ENCODE assay signal across 8 mouse cellular contexts in the genomic region with DNA sequence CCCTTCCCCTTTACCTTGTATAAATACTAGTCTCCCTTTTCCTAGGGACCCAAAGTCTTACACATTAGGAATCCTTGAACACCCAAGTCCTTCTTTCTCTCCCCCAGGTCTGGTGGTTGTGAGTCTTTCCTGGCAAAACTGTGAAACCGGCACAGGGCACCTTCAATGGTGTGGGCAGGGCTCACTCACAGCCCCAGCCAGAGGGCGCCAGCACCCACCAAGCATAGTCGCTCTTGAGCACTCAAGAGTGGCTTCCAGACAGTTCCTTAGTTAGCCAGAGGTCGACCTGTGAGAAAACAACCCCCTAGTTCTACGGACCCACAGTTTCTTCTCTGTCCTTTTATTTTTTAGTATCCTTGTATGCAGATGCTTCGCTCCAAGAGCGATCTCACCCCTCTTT. TPM values are rescaled to one million over a fixed set of nuclear protein-coding genes. Genes with fewer than 3 reads are reported as not detected.
DNase-seq lines count a peak whose midpoint lies in the region; ATAC-seq lines count a peak whose summit lies in the region.

Gene Rcan2 (plus strand): TSS at position 275 of the 400 bp plus-strand sequence.

- H3K9ac ChIP-seq in embryonic facial prominence, embryonic 15.5 days = peak within 1 kb of the TSS; percentile 18; the same call in 1 of the 2 replicates
- peak within 1 kb of the TSS; percentile 73 for H3K9ac ChIP-seq in heart, embryonic 11.5 days (ENCODE audit: low read depth, low read length)
- H3K9ac ChIP-seq in kidney, embryonic 14.5 days (ENCODE audit: low read depth, low read length) = peak within 1 kb of the TSS; percentile 68
- peak within 1 kb of the TSS; percentile 33; the same call in 1 of the 2 replicates for H3K9ac ChIP-seq in limb, embryonic 15.5 days
- peak within 1 kb of the TSS; percentile 79 for H3K9ac ChIP-seq in midbrain, embryonic 15.5 days
- H3K9ac ChIP-seq in stomach, embryonic 15.5 days = peak within 1 kb of the TSS; percentile 44

- peaks cover 10% of the 10 kb centered on the region for H3K4me1 ChIP-seq in embryonic facial prominence, embryonic 15.5 days
- H3K4me1 ChIP-seq in heart, embryonic 11.5 days (ENCODE audit: control insufficient read depth, insufficient read depth, low read length) = 0 out of 2 replicates have a peak, but pooled peaks cover 5% of the 10 kb centered on the region
- H3K4me1 ChIP-seq in kidney, embryonic 14.5 days (ENCODE audit: control insufficient read depth, insufficient read depth, low read length) = 0 out of 2 replicates have a peak, but pooled peaks cover 5% of the 10 kb centered on the region
- H3K4me1 ChIP-seq in limb, embryonic 15.5 days = peaks cover 11% of the 10 kb centered on the region
- H3K4me1 ChIP-seq in midbrain, embryonic 15.5 days = peaks cover 12% of the 10 kb centered on the region; the same call in 1 of the 2 replicates
- peaks cover 6% of the 10 kb centered on the region for H3K4me1 ChIP-seq in stomach, embryonic 15.5 days

- no peak within 1 kb of the TSS for H3K27ac ChIP-seq in embryonic facial prominence, embryonic 15.5 days (replicated peaks)
- H3K27ac ChIP-seq in heart, embryonic 11.5 days (ENCODE audit: low read depth, low read length) = peak within 1 kb of the TSS; percentile 55
- H3K27ac ChIP-seq in kidney, embryonic 14.5 days (ENCODE audit: low read depth, low read length) = no peak within 1 kb of the TSS
- H3K27ac ChIP-seq in limb, embryonic 15.5 days = no peak within 1 kb of the TSS
- peak within 1 kb of the TSS; percentile 78 for H3K27ac ChIP-seq in midbrain, embryonic 15.5 days
- H3K27ac ChIP-seq in stomach, embryonic 15.5 days = peak within 1 kb of the TSS; percentile 40; the same call in 1 of the 2 replicates

- no peaks in the 10 kb centered on the region for H3K9me3 ChIP-seq in embryonic facial prominence, embryonic 15.5 days (replicated peaks)
- H3K9me3 ChIP-seq in heart, embryonic 11.5 days (replicated peaks; ENCODE audit: control insufficient read depth, low read length) = no peaks in the 10 kb centered on the region
- no peaks in the 10 kb centered on the region for H3K9me3 ChIP-seq in kidney, embryonic 14.5 days (ENCODE audit: control insufficient read depth, low read length)
- H3K9me3 ChIP-seq in limb, embryonic 15.5 days = no peaks in the 10 kb centered on the region
- no peaks in the 10 kb centered on the region for H3K9me3 ChIP-seq in midbrain, embryonic 15.5 days
- H3K9me3 ChIP-seq in stomach, embryonic 15.5 days = no peaks in the 10 kb centered on the region

- DNase-seq in spleen, adult 18-20 months = peak; percentile 7 to 39
- no peak for DNase-seq in spleen, adult 12 weeks (ENCODE audit: low spot score)

- 3% methylated on average over 7 of the region's 7 CpGs for WGBS in embryonic facial prominence, embryonic 15.5 days
- 5% methylated on average over 7 of the region's 7 CpGs for WGBS in heart, embryonic 11.5 days (ENCODE audit: insufficient replicate concordance)
- WGBS in kidney, embryonic 14.5 days = 2% methylated on average over 7 of the region's 7 CpGs
- WGBS in limb, embryonic 15.5 days = 1% methylated on average over 7 of the region's 7 CpGs
- WGBS in midbrain, embryonic 15.5 days = 2% methylated on average over 7 of the region's 7 CpGs
- WGBS in stomach, embryonic 15.5 days = 3% methylated on average over 7 of the region's 7 CpGs

- H3K27me3 ChIP-seq in embryonic facial prominence, embryonic 15.5 days = peaks cover 21% of the 10 kb centered on the region
- peaks cover 2% of the 10 kb centered on the region; the same call in 1 of the 2 replicates for H3K27me3 ChIP-seq in heart, embryonic 11.5 days (ENCODE audit: control insufficient read depth, insufficient read depth, low read length)
- peaks cover 8% of the 10 kb centered on the region for H3K27me3 ChIP-seq in kidney, embryonic 14.5 days (ENCODE audit: control insufficient read depth, insufficient read depth, low read length)
- H3K27me3 ChIP-seq in limb, embryonic 15.5 days = peaks cover 39% of the 10 kb centered on the region
- H3K27me3 ChIP-seq in midbrain, embryonic 15.5 days (replicated peaks) = no peaks in the 10 kb centered on the region
- peaks cover 5% of the 10 kb centered on the region for H3K27me3 ChIP-seq in stomach, embryonic 15.5 days (replicated peaks)

- peak within 1 kb of the TSS; percentile 96 for H3K4me2 ChIP-seq in embryonic facial prominence, embryonic 15.5 days (replicated peaks)
- H3K4me2 ChIP-seq in heart, embryonic 11.5 days = peak within 1 kb of the TSS; percentile 87
- peak within 1 kb of the TSS; percentile 97 for H3K4me2 ChIP-seq in kidney, embryonic 14.5 days (replicated peaks; ENCODE audit: low read depth, low read length)
- H3K4me2 ChIP-seq in limb, embryonic 15.5 days = peak within 1 kb of the TSS; percentile 98
- H3K4me2 ChIP-seq in midbrain, embryonic 15.5 days = peak within 1 kb of the TSS; percentile 80
- H3K4me2 ChIP-seq in stomach, embryonic 15.5 days = peak within 1 kb of the TSS; percentile 97

- H3K36me3 ChIP-seq in embryonic facial prominence, embryonic 15.5 days = no peaks in the 10 kb centered on the region
- no peaks in the 10 kb centered on the region for H3K36me3 ChIP-seq in heart, embryonic 11.5 days (ENCODE audit: control insufficient read depth, insufficient read depth, low read length)
- no peaks in the 10 kb centered on the region for H3K36me3 ChIP-seq in kidney, embryonic 14.5 days (ENCODE audit: control insufficient read depth, insufficient read depth, low read length)
- H3K36me3 ChIP-seq in limb, embryonic 15.5 days = no peaks in the 10 kb centered on the region
- H3K36me3 ChIP-seq in midbrain, embryonic 15.5 days (replicated peaks) = no peaks in the 10 kb centered on the region
- H3K36me3 ChIP-seq in stomach, embryonic 15.5 days = no peaks in the 10 kb centered on the region

- no peak for ATAC-seq in embryonic facial prominence, embryonic 15.5 days (ENCODE audit: insufficient number of reproducible peaks, low FRiP score, low TSS enrichment, low read depth)
- peak; percentile 81 for ATAC-seq in heart, embryonic 11.5 days (replicated peaks; ENCODE audit: insufficient number of reproducible peaks, low FRiP score, low TSS enrichment)
- peak; percentile 85 for ATAC-seq in kidney, embryonic 14.5 days (ENCODE audit: low FRiP score, low TSS enrichment)
- no peak for ATAC-seq in limb, embryonic 15.5 days (ENCODE audit: insufficient number of reproducible peaks, low FRiP score, low TSS enrichment, low read depth)
- peak; percentile 92 for ATAC-seq in midbrain, embryonic 15.5 days (replicated peaks)
- 0 out of 2 replicates have a peak, but pooled peaks have one; percentile 47 for ATAC-seq in stomach, embryonic 15.5 days (ENCODE audit: insufficient read depth, low FRiP score, low read depth)

- peak within 1 kb of the TSS; percentile 51 for H3K4me3 ChIP-seq in embryonic facial prominence, embryonic 15.5 days (replicated peaks)
- peak within 1 kb of the TSS; percentile 71 for H3K4me3 ChIP-seq in heart, embryonic 11.5 days (ENCODE audit: low read depth, low read length)
- H3K4me3 ChIP-seq in kidney, embryonic 14.5 days (ENCODE audit: low read length) = peak within 1 kb of the TSS; percentile 64
- peak within 1 kb of the TSS; percentile 56 for H3K4me3 ChIP-seq in limb, embryonic 15.5 days
- H3K4me3 ChIP-seq in midbrain, embryonic 15.5 days = peak within 1 kb of the TSS; percentile 72
- H3K4me3 ChIP-seq in stomach, embryonic 15.5 days (replicated peaks) = peak within 1 kb of the TSS; percentile 59

RNA-seq across cellular contexts. Expression of gene Rcan2, which starts in this region (rescaled TPM):
- polyA plus RNA-seq in embryonic facial prominence, embryonic 15.5 days (2015; fragmentation: Nextera tagmentation; extraction: Ambion mirVana) = 4.0 and 4.9 TPM in 2 replicates
- polyA plus RNA-seq in heart, embryonic 11.5 days (2014; fragmentation: Nextera tagmentation; extraction: Ambion mirVana) = 28.7 and 32.4 TPM in 2 replicates
- 1.9 and 3.0 TPM in 2 replicates for polyA plus RNA-seq in kidney, embryonic 14.5 days (2014; fragmentation: Nextera tagmentation; extraction: Ambion mirVana)
- polyA plus RNA-seq in limb, embryonic 15.5 days (2015; fragmentation: Nextera tagmentation; extraction: Ambion mirVana) = 5.0 and 5.9 TPM in 2 replicates
- polyA plus RNA-seq in midbrain, embryonic 15.5 days (2015; fragmentation: Nextera tagmentation; extraction: Ambion mirVana) = 118 and 128 TPM in 2 replicates
- 12.5 and 14.3 TPM in 2 replicates for polyA plus RNA-seq in stomach, embryonic 15.5 days (2015; fragmentation: Nextera tagmentation; extraction: Ambion mirVana)

Comparison
In these comparisons a context has a peak if more than half of its experiments do, and no peak if none do; other contexts are left out.
1. ATAC-seq: peak in heart, embryonic 11.5 days (single experiment), kidney, embryonic 14.5 days (single experiment), midbrain, embryonic 15.5 days (single experiment) and stomach, embryonic 15.5 days (single experiment); none in embryonic facial prominence, embryonic 15.5 days (single experiment) and limb, embryonic 15.5 days (single experiment).
2. H3K27ac ChIP-seq: peak in heart, embryonic 11.5 days (single experiment), midbrain, embryonic 15.5 days (single experiment) and stomach, embryonic 15.5 days (single experiment); none in embryonic facial prominence, embryonic 15.5 days (single experiment), kidney, embryonic 14.5 days (single experiment) and limb, embryonic 15.5 days (single experiment).
3. H3K9ac ChIP-seq: peak in every context shown above with its lines; median percentile 79 in midbrain, embryonic 15.5 days; 73 in heart, embryonic 11.5 days; 68 in kidney, embryonic 14.5 days; 44 in stomach, embryonic 15.5 days; 33 in limb, embryonic 15.5 days; 18 in embryonic facial prominence, embryonic 15.5 days.
4. Peak in every context shown above with its lines, with median percentiles within 50 percentile points of each other: H3K4me2 ChIP-seq and H3K4me3 ChIP-seq.